Mouse (Mus musculus) hematopoietic stem cell, adult 5-6 weeks (primary cell): ENCODE data around the gene Olfr74. TPM values are rescaled to one million over a fixed set of nuclear protein-coding genes. Genes with fewer than 3 reads are reported as not detected.
"Not testable (repeated sequence)": the region's sequence is repeated elsewhere in the genome, so short reads cannot be mapped to it uniquely, and the experiment has no call there.

Source experiments
- ATAC-seq, 2 experiments: fragments of 125-278 bp in 1 of 2; replicated peaks in 1 of 2; 2 replicates each; pipeline ENCODE4 v1.8.0; 2016 to 2017; ENCODE audit warnings: inconsistent platforms in 2 of 2, mild to moderate bottlenecking in 2 of 2, moderate number of reproducible peaks in 2 of 2, low read depth in 1 of 2, moderate TSS enrichment in 1 of 2; ENCODE audit not compliant: low FRiP score in 2 of 2, poor library complexity in 2 of 2, severe bottlenecking in 2 of 2, insufficient read depth in 1 of 2, low TSS enrichment in 1 of 2
- total RNA-seq: library from RNA; stranded (forward); fragments of 172-1452, 232-1000 nt; gene quantifications from 2 replicates; pipeline ENCODE4 v1.2.3, GENCODE M21; 2017

The Olfr74 gene
- total RNA-seq: not detected in 2 replicates

GRCm38 (mm10) chr2:87974563-87974962, at the start of gene Olfr74:
Olfr74 (minus strand) TSS chr2:87974663.
- no peak for ATAC-seq

- ATAC-seq: not testable (repeated sequence)
Observed at GRCm38 (mm10) chr2:88022474-88022873, 48.0 kb upstream of the Olfr74 start, which contains the start of gene Olfr1161. Olfr1161 (plus strand) TSS chr2:88022774.

DNA sequence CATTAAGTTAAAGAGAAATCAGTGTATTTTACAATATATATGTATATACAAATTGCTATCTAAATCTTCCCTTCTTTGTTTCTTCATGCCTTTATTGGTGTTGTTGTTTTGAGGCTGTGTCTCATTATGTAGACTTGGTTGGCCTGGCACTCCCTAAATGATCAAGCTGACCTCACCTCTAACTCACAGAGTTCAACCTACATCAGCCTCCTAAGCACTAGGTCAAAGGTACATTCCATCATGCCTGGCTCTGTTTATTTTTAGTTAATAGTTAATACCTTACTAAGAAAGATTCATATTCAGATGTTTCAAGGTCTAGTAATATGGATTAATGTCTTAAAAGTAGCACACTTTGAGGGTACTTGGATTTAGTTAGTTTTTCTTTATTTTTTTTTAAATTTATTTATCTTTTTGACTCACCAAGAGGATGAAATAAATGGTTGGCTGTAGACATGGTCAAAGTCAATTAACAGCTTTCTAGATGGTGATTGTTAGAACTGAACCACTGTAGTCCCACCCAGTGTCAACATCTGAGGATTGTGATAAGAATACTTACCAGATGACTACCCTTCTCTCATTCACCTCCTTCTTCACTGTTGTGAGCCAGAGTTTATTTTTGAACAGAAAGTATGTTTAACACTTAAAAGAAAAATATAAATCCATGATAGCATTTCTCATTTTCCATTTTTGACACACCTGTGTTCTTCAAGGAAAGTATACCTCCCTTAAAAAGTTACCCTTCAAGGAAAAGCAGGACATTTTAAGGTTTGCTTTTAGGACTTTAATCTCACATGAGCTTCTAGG, 33.3 kb upstream of the Olfr74 start, which contains the start of gene Olfr1160:
Gene Olfr1160, minus strand, starts transcription at position 754 of the 804 bp plus-strand sequence.
- ATAC-seq: no peak

GRCm38 (mm10) chr2:87989813-87990212, 15.3 kb upstream of the Olfr74 start, which contains the start of gene Olfr1158:
Olfr1158 (plus strand) TSS chr2:87990113.
- no peak for ATAC-seq

GRCm38 (mm10) chr2:87968199-87968598, 6.3 kb downstream of the Olfr74 start, which contains the start of gene Olfr1157:
Olfr1157 (minus strand) TSS chr2:87968299.
- ATAC-seq: no peak

GRCm38 (mm10) chr2:87953000-87953399, 21.5 kb downstream of the Olfr74 start, which contains the start of gene Olfr1156:
Olfr1156 (minus strand) TSS chr2:87953100.
- no peak for ATAC-seq

- no peak for ATAC-seq
Observed at GRCm38 (mm10) chr2:87945037-87945436, 29.4 kb downstream of the Olfr74 start, which contains the start of gene Olfr1155. Olfr1155 (minus strand) TSS chr2:87945137.

Other genes with a start within 250 kb of the Olfr74 start
- gene Olfr1138, start 234.7 kb downstream of the Olfr74 start, total RNA-seq: not detected in 2 replicates
- gene Olfr1140, start 230.9 kb downstream of the Olfr74 start, total RNA-seq: not detected in 2 replicates
- gene Olfr1141, start 220.7 kb downstream of the Olfr74 start, total RNA-seq: not detected in 2 replicates
- not detected in 2 replicates for gene Olfr152, start 195.2 kb downstream of the Olfr74 start, total RNA-seq
- not detected in 2 replicates for gene Olfr1143, start 174.1 kb downstream of the Olfr74 start, total RNA-seq
- gene Olfr1145, start 164.8 kb downstream of the Olfr74 start, total RNA-seq: not detected in 2 replicates
- not detected in 2 replicates for gene Olfr1148, start 144.1 kb downstream of the Olfr74 start, total RNA-seq
- not detected in 2 replicates for gene Olfr1150-ps1, start 130.7 kb downstream of the Olfr74 start, total RNA-seq
- gene Olfr1151, start 118.8 kb downstream of the Olfr74 start, total RNA-seq: not detected in 2 replicates
- gene Olfr1152, start 108.2 kb downstream of the Olfr74 start, total RNA-seq: not detected in 2 replicates
- not detected in 2 replicates for gene Olfr1153, start 79.7 kb downstream of the Olfr74 start, total RNA-seq
- not detected in 2 replicates for gene Olfr1154, start 69.5 kb downstream of the Olfr74 start, total RNA-seq
- not detected in 2 replicates for gene Olfr1155, start 29.5 kb downstream of the Olfr74 start, total RNA-seq
- not detected in 2 replicates for gene Olfr1156, start 21.6 kb downstream of the Olfr74 start, total RNA-seq
- gene Olfr1157, start 6.4 kb downstream of the Olfr74 start, total RNA-seq: not detected in 2 replicates
- not detected in 2 replicates for gene Olfr1158, start 15.4 kb upstream of the Olfr74 start, total RNA-seq
- not detected in 2 replicates for gene Olfr1160, start 33.6 kb upstream of the Olfr74 start, total RNA-seq
- not detected in 2 replicates for gene Olfr1161, start 48.1 kb upstream of the Olfr74 start, total RNA-seq
- not detected in 2 replicates for gene Olfr73, start 63.0 kb upstream of the Olfr74 start, total RNA-seq
- gene Olfr1162, start 76.5 kb upstream of the Olfr74 start, total RNA-seq: not detected in 2 replicates
- gene Olfr1163, start 97.2 kb upstream of the Olfr74 start, total RNA-seq: not detected in 2 replicates
- not detected in 2 replicates for gene Olfr1164, start 119.3 kb upstream of the Olfr74 start, total RNA-seq
- not detected in 2 replicates for gene Olfr1166, start 153.6 kb upstream of the Olfr74 start, total RNA-seq
- gene Olfr1167, start 180.5 kb upstream of the Olfr74 start, total RNA-seq: not detected in 2 replicates
- not detected in 2 replicates for gene Olfr1168, start 207.2 kb upstream of the Olfr74 start, total RNA-seq